Comparison of ENCODE assay signal across 8 mouse cellular contexts in the genomic region with DNA sequence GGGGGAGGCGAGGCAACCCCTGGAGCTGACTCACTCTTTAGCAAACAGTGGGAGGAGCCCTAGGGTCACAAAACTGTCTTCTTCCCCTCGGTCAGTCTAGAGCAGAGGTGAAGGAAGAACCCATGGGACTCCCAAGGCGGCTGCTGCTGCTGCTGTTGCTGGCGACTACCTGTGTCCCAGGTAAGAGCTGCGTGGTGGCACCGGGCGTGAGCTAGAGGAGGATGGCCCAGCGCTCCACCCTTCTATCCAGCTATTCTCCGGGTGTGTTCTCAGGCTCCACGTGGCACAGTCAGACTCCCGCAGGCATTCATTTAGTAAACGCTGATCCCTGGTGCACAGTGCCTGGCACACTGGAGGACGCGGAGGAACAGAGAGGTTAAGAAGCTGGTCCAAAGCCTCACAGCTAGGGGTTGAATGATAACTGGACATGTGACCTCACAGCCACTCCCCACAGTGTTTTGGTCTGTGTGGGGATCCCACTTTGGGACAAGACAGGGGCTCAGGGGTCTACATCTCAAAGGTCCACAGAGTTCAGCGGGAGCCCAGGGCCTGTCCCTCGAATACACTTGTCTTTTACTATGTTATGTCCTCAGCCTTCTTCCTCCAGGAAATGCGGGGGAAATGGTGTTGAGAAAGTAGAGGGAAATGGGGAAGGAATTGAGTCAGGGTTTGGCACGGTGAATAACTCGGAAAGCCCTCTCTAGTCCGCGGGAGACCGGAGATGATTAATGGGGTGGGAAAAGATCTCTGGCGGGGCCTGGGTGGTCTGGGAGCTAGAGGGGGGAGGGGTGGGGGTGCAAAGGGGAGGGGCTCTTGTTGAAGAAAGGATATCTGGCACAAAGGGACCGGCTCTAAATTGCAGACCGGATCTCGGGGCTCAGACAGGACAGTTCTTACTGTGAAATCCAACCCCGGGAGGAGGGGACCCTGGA. TPM values are rescaled to one million over a fixed set of nuclear protein-coding genes. Genes with fewer than 3 reads are reported as not detected.
A peak's percentile ranks its signal among the peaks of the same experiment; 100 is the strongest.
DNase-seq lines count a peak whose midpoint lies in the region; ATAC-seq and TF ChIP-seq lines count a peak whose summit lies in the region.

A gene (plus strand): TSS at position 97 of the 932 bp plus-strand sequence.

- H3K27ac ChIP-seq in lung, embryonic 15.5 days = peak within 1 kb of the TSS; percentile 91
- H3K27ac ChIP-seq in olfactory bulb, adult 2 months (ENCODE audit: insufficient read depth, low read depth, low read length) = no peak within 1 kb of the TSS

- 2% methylated on average over 26 of the region's 27 CpGs for WGBS in lung, embryonic 15.5 days
- 4% methylated on average over 27 of the region's 27 CpGs for WGBS in olfactory bulb, adult 2 months

- H3K4me1 ChIP-seq in lung, embryonic 15.5 days = peaks cover 45% of the 10 kb centered on the region
- H3K4me1 ChIP-seq in olfactory bulb, adult 2 months (ENCODE audit: control insufficient read depth, insufficient read depth, low read length) = peaks cover 7% of the 10 kb centered on the region

- no peak for TF ChIP-seq POLR2A in olfactory bulb, adult 2 months (IDR thresholded peaks at IDR 0.05; ENCODE audit: insufficient read depth, low read depth, low read length)

- H3K9me3 ChIP-seq in lung, embryonic 15.5 days = no peaks in the 10 kb centered on the region

- H3K36me3 ChIP-seq in lung, embryonic 15.5 days = no peaks in the 10 kb centered on the region

- H3K4me3 ChIP-seq in lung, embryonic 15.5 days = peak within 1 kb of the TSS; percentile 48
- peak within 1 kb of the TSS; percentile 18; the same call in 1 of the 2 replicates for H3K4me3 ChIP-seq in olfactory bulb, adult 2 months (ENCODE audit: insufficient read depth, low read depth, low read length)

- H3K9ac ChIP-seq in lung, embryonic 15.5 days = peak within 1 kb of the TSS; percentile 32

- peak; percentile 81 for ATAC-seq in lung, embryonic 15.5 days (ENCODE audit: borderline replicate concordance, extremely low read depth, low FRiP score, low TSS enrichment)

- TF ChIP-seq CTCF in olfactory bulb, adult 2 months (IDR thresholded peaks at IDR 0.05; ENCODE audit: insufficient read depth, low read depth, low read length) = no peak

- DNase-seq in 3T3-L1 (ENCODE audit: low read depth, low spot score) = peak; percentile 71
- peak; percentile 34 for DNase-seq in adrenal gland, adult 8-10 months
- peak; percentile 98 for DNase-seq in heart, adult 11 months
- peak; percentile 43 for DNase-seq in kidney, adult 18-20 months
- DNase-seq in layer of hippocampus, adult 11-12 months (ENCODE audit: low spot score) = no peak
- DNase-seq in right cerebral cortex, postnatal 36 days (ENCODE audit: low spot score in 2 of 2) = no peak

- H3K27me3 ChIP-seq in lung, embryonic 15.5 days = no peaks in the 10 kb centered on the region

- H3K4me2 ChIP-seq in lung, embryonic 15.5 days = peak within 1 kb of the TSS; percentile 68

RNA-seq across cellular contexts. Expression of the gene that starts here (rescaled TPM):
- 10 to 100 TPM in 3 of 4 experiments, 1 to 10 TPM in 1; 9.6 to 19.2 (median 10.2) TPM for total RNA-seq in adrenal gland, adult 8-10 months (2022)
- polyA plus RNA-seq in lung, embryonic 15.5 days (2015; fragmentation: Nextera tagmentation; extraction: Ambion mirVana) = 17.5 and 18.6 TPM in 2 replicates
- not detected in 2 replicates for polyA plus RNA-seq in olfactory bulb, adult 2 months (2012; ENCODE audit: insufficient read depth, insufficient read length, low replicate concordance, missing spikeins)

Comparison
In these comparisons a context has a peak if more than half of its experiments do, and no peak if none do; other contexts are left out.
1. RNA of the gene that starts here (polyA plus RNA-seq): 17.5 to 18.6 TPM in lung, embryonic 15.5 days; not detected in olfactory bulb, adult 2 months; every median in the first group is over 10 times any median in the second.
2. DNase-seq: peak in 3T3-L1 (single experiment), adrenal gland, adult 8-10 months (single experiment), heart, adult 11 months (single experiment) and kidney, adult 18-20 months (single experiment); none in layer of hippocampus, adult 11-12 months (single experiment) and right cerebral cortex, postnatal 36 days (0 of 2).